Mouse (Mus musculus) E14TG2a.4 (cell line): ENCODE data around the gene Arid3a.

Experiments
- CTCF ChIP-seq: conservative IDR thresholded peaks from 2 replicates; pipeline ENCODE4 v1.5.1; 2014; ENCODE audit warnings: low read length
- NANOG ChIP-seq: IDR thresholded peaks from 2 replicates; pipeline ENCODE4 v1.6.1; 2014; ENCODE audit warnings: borderline replicate concordance, low read length, mixed read lengths
- POU5F1 ChIP-seq: IDR thresholded peaks from 2 replicates; pipeline ENCODE4 v1.6.1; 2014; ENCODE audit warnings: low read length, borderline replicate concordance

GRCm38 (mm10) chr10:79979401-79980155 lies 52.7 kb downstream of the Arid3a start:
- TF ChIP-seq CTCF (no peak), POU5F1 (no peak), NANOG (no peak)
